Mouse (Mus musculus) liver, postnatal 0 days (tissue): ENCODE measurements around the gene Ndufv2.

Source experiments
- CTCF ChIP-seq: sonication (generic); IDR thresholded peaks from 2 replicates; pipeline ENCODE4 v1.5.1; 2016; ENCODE audit warnings: antibody characterized with exemption, low read depth
- EP300 ChIP-seq: IDR thresholded peaks from 2 replicates; pipeline ENCODE4 v1.6.1; 2016; ENCODE audit warnings: antibody characterized with exemption, low read depth, mild to moderate bottlenecking

DNA sequence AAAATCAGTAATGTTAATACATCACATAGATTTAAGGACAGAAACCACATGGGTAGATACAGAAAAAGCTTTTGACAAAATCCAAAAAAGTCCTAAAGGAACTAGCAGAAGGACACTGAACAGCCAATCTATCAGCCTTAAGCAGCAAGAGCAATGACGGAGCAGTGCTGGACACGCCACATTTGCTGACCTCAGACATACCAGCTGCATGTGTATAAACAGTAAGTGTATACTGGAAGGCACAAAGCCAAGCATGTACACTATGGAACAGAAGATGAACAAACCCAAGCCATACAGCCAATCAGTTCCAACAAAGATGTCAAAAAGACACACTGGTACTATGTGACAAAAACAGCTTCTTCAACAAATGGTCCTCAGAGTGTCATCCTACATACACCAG, 44.2 kb downstream of the Ndufv2 start:
- no peak for TF ChIP-seq EP300
- no peak for TF ChIP-seq CTCF
